Mouse (Mus musculus) heart, embryonic 12.5 days (tissue): ENCODE results near the gene Cacna1c. TPM values are rescaled to one million over a fixed set of nuclear protein-coding genes. Genes with fewer than 3 reads are reported as not detected.

ENCODE experiments used
- ATAC-seq: fragments of 200-750 bp; cut with Nextera tagmentation; 2 replicates; pipeline ENCODE4 v1.8.0; 2017; ENCODE audit warnings: moderate TSS enrichment, moderate library complexity; ENCODE audit not compliant: insufficient number of reproducible peaks, low FRiP score
- H3K27ac ChIP-seq: fragments of 300-500 bp; sonication (generic); 2 replicates; pipeline ENCODE4 v1.5.1; 2016; ENCODE audit warnings: mild to moderate bottlenecking, moderate library complexity; ENCODE audit not compliant: poor library complexity, severe bottlenecking
- H3K27me3 ChIP-seq: fragments of 300-500 bp; sonication (generic); replicated peaks from 2 replicates; pipeline ENCODE4 v1.6.1; 2016; ENCODE audit warnings: mild to moderate bottlenecking, moderate library complexity
- H3K36me3 ChIP-seq: fragments of 300-500 bp; sonication (generic); 2 replicates; pipeline ENCODE4 v1.6.1; 2016; ENCODE audit warnings: mild to moderate bottlenecking, moderate library complexity
- H3K4me1 ChIP-seq: fragments of 300-500 bp; sonication (generic); replicated peaks from 2 replicates; pipeline ENCODE4 v1.6.1; 2016; ENCODE audit warnings: mild to moderate bottlenecking
- H3K4me2 ChIP-seq: fragments of 300-500 bp; sonication (generic); 2 replicates; pipeline ENCODE4 v1.6.1; 2016; ENCODE audit warnings: mild to moderate bottlenecking, moderate library complexity
- H3K4me3 ChIP-seq: fragments of 300-500 bp; sonication (generic); 2 replicates; pipeline ENCODE4 v1.5.1; 2016; ENCODE audit warnings: mild to moderate bottlenecking
- H3K9ac ChIP-seq: fragments of 300-500 bp; sonication (generic); 2 replicates; pipeline ENCODE4 v1.6.1; 2016; ENCODE audit warnings: mild to moderate bottlenecking, moderate library complexity
- H3K9me3 ChIP-seq: fragments of 300-500 bp; sonication (generic); replicated peaks from 2 replicates; pipeline ENCODE4 v1.6.1; 2016; ENCODE audit warnings: mild to moderate bottlenecking, moderate library complexity
- WGBS: fragments of 180-500 bp; shearing (Covaris S2); methylation state at CpG from one replicate; pipeline ENCODE4 v1.1.7; 2016; 5-methylcytosine and 5-hydroxymethylcytosine counted together
- polyA plus RNA-seq: library from polyadenylated mRNA; unstranded; fragments of >200 nt; fragmentation: Nextera tagmentation; extraction: Ambion mirVana; gene quantifications from 2 replicates; pipeline ENCODE4 v1.2.1, GENCODE M21; 2016

The Cacna1c gene
- polyA plus RNA-seq, 1 experiment from 2014 or later: 58.1 TPM

- WGBS: 20% methylated on average over 2 of the region's 2 CpGs
- H3K27me3 ChIP-seq: no peaks in the 10 kb centered on the region
- H3K36me3 ChIP-seq: no peaks in the 10 kb centered on the region
- no peak overlapping the region for H3K4me3 ChIP-seq
- no peak overlapping the region for H3K9ac ChIP-seq
- H3K4me2 ChIP-seq: no peak overlapping the region
- H3K27ac ChIP-seq: peak overlapping the region; percentile 0; the same call in 1 of the 2 replicates
- ATAC-seq: 0 out of 2 replicates have a peak, but pooled peaks have one; percentile 36
- no peaks in the 10 kb centered on the region for H3K9me3 ChIP-seq
- peaks cover 60% of the 10 kb centered on the region for H3K4me1 ChIP-seq
These were observed 320.0 kb downstream of the Cacna1c start for GRCm38 (mm10) chr6:118876204-118876603.

DNA sequence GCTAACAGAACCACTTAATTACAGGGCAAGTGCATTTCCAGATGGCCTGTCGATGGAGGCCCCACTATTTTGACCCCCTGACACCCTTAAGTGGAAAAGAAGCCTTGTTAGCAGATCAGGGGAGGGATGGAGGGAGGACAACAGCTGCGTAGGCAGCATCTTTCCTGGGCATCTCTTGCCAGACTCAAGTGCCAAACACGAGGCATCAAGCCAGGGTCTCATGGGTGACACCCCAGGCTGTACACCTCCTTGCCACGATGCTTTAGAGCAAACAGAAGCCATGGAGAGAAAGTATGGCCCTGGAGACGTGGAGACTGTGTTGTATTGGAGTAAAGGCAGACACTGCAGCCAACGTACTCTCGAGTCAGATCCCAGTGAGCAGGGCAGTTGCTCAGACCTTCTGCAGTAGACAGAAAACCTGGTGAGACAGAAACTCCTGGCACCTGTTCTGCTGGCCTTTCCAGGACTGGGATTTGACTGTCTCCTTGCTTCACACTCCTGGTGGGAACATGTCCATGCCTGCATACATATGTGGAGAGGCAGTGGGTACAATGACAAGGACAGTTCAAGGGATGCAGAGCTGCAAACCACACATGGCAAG lies 325.9 kb downstream of the Cacna1c start:
- Histone ChIP-seq H3K9ac (no peak overlapping the region), H3K4me1 (peaks cover 98% of the 10 kb centered on the region), H3K4me3 (no peak overlapping the region), H3K36me3 (no peaks in the 10 kb centered on the region), H3K27me3 (no peaks in the 10 kb centered on the region), H3K27ac (no peak overlapping the region), H3K4me2 (no peak overlapping the region), H3K9me3 (no peaks in the 10 kb centered on the region)
- no peak for ATAC-seq
- WGBS: 73% methylated on average over 7 of the region's 7 CpGs

- ATAC-seq: no peak
- Histone ChIP-seq H3K9me3 (no peaks in the 10 kb centered on the region), H3K9ac (no peak overlapping the region), H3K4me2 (no peak overlapping the region), H3K27me3 (no peaks in the 10 kb centered on the region), H3K36me3 (no peaks in the 10 kb centered on the region), H3K4me1 (peaks cover 79% of the 10 kb centered on the region), H3K4me3 (no peak overlapping the region), H3K27ac (no peak overlapping the region)
- WGBS: 73% methylated on average over 7 of the region's 7 CpGs
These were observed 328.8 kb downstream of the Cacna1c start for GRCm38 (mm10) chr6:118867384-118867783.

DNA sequence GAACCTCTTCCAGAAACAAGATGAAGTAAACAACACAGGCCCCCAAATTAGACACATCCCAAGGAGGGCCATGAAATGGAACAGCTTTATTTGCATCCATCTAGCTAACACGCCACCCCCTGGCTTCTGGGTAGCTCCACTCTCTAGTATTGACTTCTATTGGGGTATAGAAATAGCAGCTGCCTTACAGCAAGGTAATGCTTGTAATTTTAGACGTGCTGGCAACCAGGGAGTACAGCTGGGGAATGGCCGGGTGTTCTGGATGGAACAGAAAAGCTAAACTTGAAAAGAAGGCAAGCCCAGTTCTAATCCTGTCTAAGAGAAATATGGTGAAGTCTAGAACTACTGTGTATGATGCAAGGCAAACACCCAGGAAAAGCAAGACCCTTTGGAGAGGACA lies 329.3 kb downstream of the Cacna1c start:
- Histone ChIP-seq H3K27me3 (no peaks in the 10 kb centered on the region), H3K9ac (no peak overlapping the region), H3K4me3 (no peak overlapping the region), H3K9me3 (no peaks in the 10 kb centered on the region), H3K4me2 (no peak overlapping the region), H3K27ac (no peak overlapping the region), H3K4me1 (peaks cover 75% of the 10 kb centered on the region), H3K36me3 (no peaks in the 10 kb centered on the region)
- ATAC-seq: no peak
- 56% methylated on average over 3 of the region's 3 CpGs for WGBS

DNA sequence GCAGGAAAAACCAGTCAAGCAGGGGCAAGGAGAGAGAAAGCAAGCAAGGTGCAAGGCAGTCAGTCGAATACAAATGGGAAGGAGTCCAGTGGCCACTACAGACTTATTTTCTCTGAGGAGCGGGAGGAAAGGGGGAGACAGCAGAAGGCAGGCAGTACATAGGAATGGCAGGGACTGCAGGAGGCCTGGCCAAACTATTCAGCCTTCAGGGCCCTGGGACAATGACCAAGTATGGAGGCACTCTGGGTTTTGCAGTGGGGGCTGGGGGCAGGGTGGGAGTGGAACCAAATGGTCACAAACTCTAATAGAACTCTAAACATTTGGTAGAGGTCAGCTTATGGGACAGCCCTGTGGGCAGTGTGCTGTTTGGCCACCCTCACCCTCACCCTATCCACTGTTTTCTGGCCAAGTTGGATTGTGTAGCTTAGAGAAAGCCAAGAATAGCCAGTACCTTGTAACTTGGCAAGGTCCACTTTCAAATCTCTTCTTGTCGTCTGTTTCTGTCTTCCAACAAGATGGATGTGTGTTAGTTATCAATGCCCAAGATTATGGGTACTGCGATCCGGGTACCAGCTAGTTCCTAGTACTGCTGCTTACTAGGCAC lies 330.3 kb downstream of the Cacna1c start:
- Histone ChIP-seq H3K27ac (no peak overlapping the region), H3K9ac (no peak overlapping the region), H3K9me3 (no peaks in the 10 kb centered on the region), H3K4me3 (no peak overlapping the region), H3K27me3 (no peaks in the 10 kb centered on the region), H3K36me3 (no peaks in the 10 kb centered on the region), H3K4me1 (peaks cover 71% of the 10 kb centered on the region), H3K4me2 (no peak overlapping the region)
- 64% methylated on average over 5 of the region's 5 CpGs for WGBS
- ATAC-seq: no peak

GRCm38 (mm10) chr6:118864696-118865620 lies 331.3 kb downstream of the Cacna1c start:
- 61% methylated on average over 18 of the region's 18 CpGs for WGBS
- H3K4me1 ChIP-seq: peaks cover 65% of the 10 kb centered on the region
- no peak for ATAC-seq
- H3K36me3 ChIP-seq: no peaks in the 10 kb centered on the region
- no peak overlapping the region for H3K4me2 ChIP-seq
- H3K9ac ChIP-seq: no peak overlapping the region
- no peaks in the 10 kb centered on the region for H3K9me3 ChIP-seq
- H3K27ac ChIP-seq: no peak overlapping the region
- H3K4me3 ChIP-seq: no peak overlapping the region
- no peaks in the 10 kb centered on the region for H3K27me3 ChIP-seq

- Histone ChIP-seq H3K4me3 (no peak overlapping the region), H3K9ac (no peak overlapping the region), H3K4me1 (peaks cover 54% of the 10 kb centered on the region), H3K36me3 (no peaks in the 10 kb centered on the region), H3K9me3 (no peaks in the 10 kb centered on the region), H3K27ac (no peak overlapping the region), H3K27me3 (no peaks in the 10 kb centered on the region), H3K4me2 (no peak overlapping the region)
- 88% methylated on average over 9 of the region's 9 CpGs for WGBS
- no peak for ATAC-seq
These were observed 333.5 kb downstream of the Cacna1c start for GRCm38 (mm10) chr6:118862727-118863126.

- no peak overlapping the region for H3K27ac ChIP-seq
- WGBS: 75% methylated on average over 5 of the region's 5 CpGs
- no peak overlapping the region for H3K9ac ChIP-seq
- no peak for ATAC-seq
- no peak overlapping the region for H3K4me2 ChIP-seq
- no peaks in the 10 kb centered on the region for H3K27me3 ChIP-seq
- H3K9me3 ChIP-seq: no peaks in the 10 kb centered on the region
- peaks cover 47% of the 10 kb centered on the region for H3K4me1 ChIP-seq
- H3K4me3 ChIP-seq: no peak overlapping the region
- H3K36me3 ChIP-seq: no peaks in the 10 kb centered on the region
These were observed 334.1 kb downstream of the Cacna1c start for GRCm38 (mm10) chr6:118862091-118862490.

DNA sequence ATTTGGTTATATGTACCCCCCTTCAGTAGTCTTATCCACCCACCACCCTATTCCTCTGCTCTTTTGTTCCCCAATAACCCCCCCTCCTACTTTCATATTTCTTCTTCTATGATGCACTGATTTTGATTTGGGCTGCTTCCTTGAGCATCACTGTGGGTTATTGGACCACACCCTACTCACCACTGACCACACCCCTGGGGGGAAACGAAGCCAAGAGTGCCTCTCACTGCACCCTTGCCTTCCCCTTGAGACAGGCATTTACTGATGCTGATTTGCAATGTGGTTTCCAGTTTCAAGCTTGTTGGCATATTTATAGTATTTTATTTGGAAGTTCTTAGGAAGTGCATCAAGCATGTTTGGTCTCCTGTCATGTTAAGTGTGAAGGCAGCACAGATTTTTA lies 337.8 kb downstream of the Cacna1c start:
- H3K4me2 ChIP-seq: no peak overlapping the region
- peaks cover 19% of the 10 kb centered on the region; the same call in 1 of the 2 replicates for H3K4me1 ChIP-seq
- H3K27ac ChIP-seq: no peak overlapping the region
- H3K9ac ChIP-seq: no peak overlapping the region
- WGBS: 39% methylated on average over 1 of the region's 1 CpGs
- no peaks in the 10 kb centered on the region for H3K27me3 ChIP-seq
- ATAC-seq: no peak
- H3K36me3 ChIP-seq: no peaks in the 10 kb centered on the region
- H3K4me3 ChIP-seq: no peak overlapping the region
- H3K9me3 ChIP-seq: 0 out of 2 replicates have a peak, but pooled peaks cover 6% of the 10 kb centered on the region

- H3K36me3 ChIP-seq: no peaks in the 10 kb centered on the region
- H3K4me1 ChIP-seq: peaks cover 51% of the 10 kb centered on the region
- H3K9me3 ChIP-seq: 0 out of 2 replicates have a peak, but pooled peaks cover 6% of the 10 kb centered on the region
- H3K4me2 ChIP-seq: no peak overlapping the region
- no peak overlapping the region for H3K4me3 ChIP-seq
- H3K9ac ChIP-seq: no peak overlapping the region
- ATAC-seq: no peak
- WGBS: 60% methylated on average over 6 of the region's 6 CpGs
- H3K27me3 ChIP-seq: no peaks in the 10 kb centered on the region
- no peak overlapping the region for H3K27ac ChIP-seq
These were observed 344.1 kb downstream of the Cacna1c start for GRCm38 (mm10) chr6:118852131-118852530.

DNA sequence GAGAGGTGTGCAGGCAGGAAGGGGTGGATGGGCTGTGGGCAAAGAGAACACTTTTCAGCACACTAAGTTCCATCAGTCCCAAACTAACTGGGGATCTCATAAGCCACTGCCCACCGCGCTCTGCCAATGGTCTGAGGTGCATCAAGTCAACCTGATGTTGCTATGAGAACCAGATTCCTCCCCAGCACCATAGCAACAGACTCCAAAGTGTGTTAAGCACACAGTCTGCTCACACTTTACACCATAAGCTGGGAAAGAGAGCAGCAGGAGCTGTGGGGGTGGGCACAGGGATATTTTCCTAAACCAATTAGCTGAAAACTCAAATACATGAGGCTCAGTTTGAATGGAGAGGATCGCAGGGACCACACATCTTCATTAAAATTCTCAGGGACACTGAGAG lies 345.1 kb downstream of the Cacna1c start:
- Histone ChIP-seq H3K4me2 (no peak overlapping the region), H3K36me3 (no peaks in the 10 kb centered on the region), H3K27me3 (no peaks in the 10 kb centered on the region), H3K9me3 (0 out of 2 replicates have a peak, but pooled peaks cover 6% of the 10 kb centered on the region), H3K9ac (no peak overlapping the region), H3K27ac (no peak overlapping the region), H3K4me3 (no peak overlapping the region), H3K4me1 (peaks cover 62% of the 10 kb centered on the region)
- ATAC-seq: no peak
- WGBS: 89% methylated on average over 3 of the region's 3 CpGs
